Mouse (Mus musculus) urinary bladder, postnatal 36 days (tissue): Measurements from ENCODE around the gene Cnn1.

Experiments used
- DNase-seq, 2 experiments: peaks; one replicate each; pipeline ENCODE4 v3.0.0; 2022; ENCODE audit warnings: low spot score in 2 of 2, mixed read lengths in 1 of 2

The Cnn1 gene

GRCm38 (mm10) chr9:22098993-22099696 lies at the start of gene Cnn1:
TSS of gene Cnn1 (plus strand) at chr9:22099216.
- DNase-seq, result peak in 1 of 2 experiments; percentile 39

- no peak for DNase-seq
Measured at GRCm38 (mm10) chr9:22049315-22049714, 49.7 kb upstream of the Cnn1 start.

GRCm38 (mm10) chr9:22049721-22050270 lies 49.2 kb upstream of the Cnn1 start:
- no peak for DNase-seq

- DNase-seq, result peak; percentile 15 to 28
Measured at GRCm38 (mm10) chr9:22050351-22050889, 48.6 kb upstream of the Cnn1 start.

GRCm38 (mm10) chr9:22051161-22051957 lies 47.7 kb upstream of the Cnn1 start:
- no peak for DNase-seq

- no peak for DNase-seq
Measured at GRCm38 (mm10) chr9:22051958-22052254, 47.1 kb upstream of the Cnn1 start, which contains the start of gene Elavl3. TSS of gene Elavl3 (minus strand) at chr9:22052023.

- no peak for DNase-seq
Measured at GRCm38 (mm10) chr9:22053657-22054056, 45.4 kb upstream of the Cnn1 start.

GRCm38 (mm10) chr9:22054411-22055076 lies 44.5 kb upstream of the Cnn1 start:
- peak; percentile 10 to 62 for DNase-seq

- DNase-seq, result no peak
Measured at GRCm38 (mm10) chr9:22055713-22056112, 43.3 kb upstream of the Cnn1 start.

- DNase-seq, result no peak
Measured at GRCm38 (mm10) chr9:22056303-22056910, 42.6 kb upstream of the Cnn1 start.

GRCm38 (mm10) chr9:22057031-22057517 lies 41.9 kb upstream of the Cnn1 start:
- no peak for DNase-seq

- no peak for DNase-seq
Measured at GRCm38 (mm10) chr9:22058011-22058424, 41.0 kb upstream of the Cnn1 start.

GRCm38 (mm10) chr9:22061339-22061738 lies 37.7 kb upstream of the Cnn1 start:
- DNase-seq, result no peak

- DNase-seq, result no peak
Measured at GRCm38 (mm10) chr9:22064341-22064740, 34.7 kb upstream of the Cnn1 start.

- no peak for DNase-seq
Measured at GRCm38 (mm10) chr9:22065642-22066041, 33.4 kb upstream of the Cnn1 start.

GRCm38 (mm10) chr9:22066433-22066832 lies 32.6 kb upstream of the Cnn1 start:
- peak; percentile 31 to 38 for DNase-seq

- DNase-seq, result no peak
Measured at GRCm38 (mm10) chr9:22067195-22067594, 31.8 kb upstream of the Cnn1 start.

GRCm38 (mm10) chr9:22069881-22070553 lies 29.0 kb upstream of the Cnn1 start:
- no peak for DNase-seq

- peak; percentile 92 to 97 for DNase-seq
Measured at GRCm38 (mm10) chr9:22070791-22071573, 28.0 kb upstream of the Cnn1 start, which contains the start of the genes Gm49318 and Zfp653. TSS of gene Gm49318 (minus strand) at chr9:22071259. TSS of gene Zfp653 (minus strand) at chr9:22071376.

- DNase-seq, result no peak
Measured at GRCm38 (mm10) chr9:22072276-22072675, 26.7 kb upstream of the Cnn1 start.
